Mouse (Mus musculus) ES-E14 (cell line): ENCODE results near the gene AW011738. TPM values are rescaled to one million over a fixed set of nuclear protein-coding genes. Genes with fewer than 3 reads are reported as not detected.

Experiments
- DNase-seq: peaks from one replicate; pipeline ENCODE4 v3.0.0-alpha.2; 2013; ENCODE audit warnings: low read depth, low spot score
- H3K27ac ChIP-seq: 2 replicates; pipeline ENCODE4 v1.5.1; 2012; ENCODE audit warnings: low read depth, mild to moderate bottlenecking, low read length, moderate library complexity, mixed read lengths; ENCODE audit not compliant: poor library complexity, insufficient read depth, severe bottlenecking
- H3K36me3 ChIP-seq: 2 replicates; pipeline ENCODE4 v1.6.1; 2012; ENCODE audit warnings: mild to moderate bottlenecking, low read length, moderate library complexity, mixed read lengths; ENCODE audit not compliant: control insufficient read depth, poor library complexity, insufficient read depth, severe bottlenecking
- H3K4me1 ChIP-seq, 2 experiments: fragments of 150-350 bp in 1 of 2; sonication (generic) in 1 of 2; 2 replicates each; pipeline ENCODE4 v1.6.1; 2012; ENCODE audit warnings: low read length in 2 of 2, mild to moderate bottlenecking in 1 of 2, mixed read lengths in 1 of 2; ENCODE audit not compliant: control insufficient read depth in 2 of 2, insufficient read depth in 2 of 2, poor library complexity in 1 of 2
- H3K4me3 ChIP-seq, 2 experiments: fragments of 150-350 bp in 1 of 2; sonication (generic) in 1 of 2; 2 replicates each; pipeline ENCODE4 v1.5.1; 2012; ENCODE audit warnings: low read length in 2 of 2, low read depth in 1 of 2, mild to moderate bottlenecking in 1 of 2, mixed read lengths in 1 of 2; ENCODE audit not compliant: insufficient read depth in 1 of 2, poor library complexity in 1 of 2, severe bottlenecking in 1 of 2
- H3K9ac ChIP-seq: 2 replicates; pipeline ENCODE4 v1.6.1; 2012; ENCODE audit warnings: low read depth, mild to moderate bottlenecking, low read length, mixed read lengths; ENCODE audit not compliant: poor library complexity, insufficient read depth, severe bottlenecking
- H3K9me3 ChIP-seq: fragments of 150-350 bp; sonication (generic); 2 replicates; pipeline ENCODE4 v1.6.1; 2012; ENCODE audit warnings: low read depth, mild to moderate bottlenecking, low read length; ENCODE audit not compliant: control insufficient read depth, insufficient read depth
- CHD2 ChIP-seq: IDR thresholded peaks from 2 replicates; pipeline ENCODE4 v1.6.1; 2014; ENCODE audit warnings: mild to moderate bottlenecking, low read depth, low read length, inconsistent platforms
- HCFC1 ChIP-seq: IDR thresholded peaks from 2 replicates; pipeline ENCODE4 v1.6.1; 2012; ENCODE audit warnings: low read length, inconsistent platforms, borderline replicate concordance; ENCODE audit not compliant: insufficient read depth
- MAFK ChIP-seq: IDR thresholded peaks from 2 replicates; pipeline ENCODE4 v1.6.1; 2014; ENCODE audit warnings: mild to moderate bottlenecking, low read depth, low read length, inconsistent platforms; ENCODE audit not compliant: insufficient read depth
- ZC3H11A ChIP-seq: IDR thresholded peaks from 2 replicates; pipeline ENCODE4 v1.6.1; 2012; ENCODE audit warnings: low read depth, mild to moderate bottlenecking, inconsistent platforms, low read length, borderline replicate concordance
- ZNF384 ChIP-seq: IDR thresholded peaks from 2 replicates; pipeline ENCODE4 v1.6.1; 2012; ENCODE audit warnings: low read depth, low read length, inconsistent platforms
- in situ Hi-C, 2 experiments: fragments of 600-800 bp; cut with MboI; formaldehyde crosslinking; loops; one replicate each; pipeline ENCODE4 v1.15.1; 2025; ENCODE audit warnings: low sequenced_read_pairs in 2 of 2, inconsistent platforms in 1 of 2; ENCODE audit not compliant: unreplicated experiment in 2 of 2
- total RNA-seq: library from RNA; depleted of rRNA; stranded (reverse); fragments of 300-350 nt; gene quantifications from 2 replicates; pipeline ENCODE4 v1.2.3, GENCODE M21; 2012

Gene AW011738
- total RNA-seq, 1 experiment: 0.27 TPM

- DNase-seq: peak; percentile 61
- peak overlapping the region; percentile 47 to 61 for H3K4me3 ChIP-seq
- no peak for TF ChIP-seq CHD2
- TF ChIP-seq MAFK: no peak
- no peak for TF ChIP-seq HCFC1
- TF ChIP-seq ZNF384: no peak
- no peak for TF ChIP-seq ZC3H11A
- H3K4me1 ChIP-seq: peaks cover 0 to 11% of the 10 kb centered on the region in 2 experiments; a peak in 1 of 4 replicates
- peak overlapping the region; percentile 25; the same call in 1 of the 2 replicates for H3K9ac ChIP-seq
- no peak overlapping the region for H3K27ac ChIP-seq
- no peaks in the 10 kb centered on the region for H3K9me3 ChIP-seq
- in situ Hi-C loops: no loop called here
- H3K36me3 ChIP-seq: peaks cover 32% of the 10 kb centered on the region
Measured at GRCm38 (mm10) chr4:156228393-156229024, 25.4 kb downstream of the AW011738 start.

- in situ Hi-C loops: no loop called here
- peak overlapping the region; percentile 48 for H3K9ac ChIP-seq
- no peak overlapping the region for H3K27ac ChIP-seq
- H3K4me1 ChIP-seq: peaks cover 0 to 11% of the 10 kb centered on the region in 2 experiments; a peak in 1 of 4 replicates
- no peaks in the 10 kb centered on the region; the same call in 1 of the 2 replicates for H3K9me3 ChIP-seq
- H3K4me3 ChIP-seq: peak overlapping the region; percentile 70 to 85
- DNase-seq: no peak
- TF ChIP-seq MAFK (no peak), HCFC1 (no peak), ZC3H11A (no peak), ZNF384 (no peak), CHD2 (no peak)
- peaks cover 47% of the 10 kb centered on the region for H3K36me3 ChIP-seq
Measured at GRCm38 (mm10) chr4:156234021-156234501, 31.0 kb downstream of the AW011738 start.

DNA sequence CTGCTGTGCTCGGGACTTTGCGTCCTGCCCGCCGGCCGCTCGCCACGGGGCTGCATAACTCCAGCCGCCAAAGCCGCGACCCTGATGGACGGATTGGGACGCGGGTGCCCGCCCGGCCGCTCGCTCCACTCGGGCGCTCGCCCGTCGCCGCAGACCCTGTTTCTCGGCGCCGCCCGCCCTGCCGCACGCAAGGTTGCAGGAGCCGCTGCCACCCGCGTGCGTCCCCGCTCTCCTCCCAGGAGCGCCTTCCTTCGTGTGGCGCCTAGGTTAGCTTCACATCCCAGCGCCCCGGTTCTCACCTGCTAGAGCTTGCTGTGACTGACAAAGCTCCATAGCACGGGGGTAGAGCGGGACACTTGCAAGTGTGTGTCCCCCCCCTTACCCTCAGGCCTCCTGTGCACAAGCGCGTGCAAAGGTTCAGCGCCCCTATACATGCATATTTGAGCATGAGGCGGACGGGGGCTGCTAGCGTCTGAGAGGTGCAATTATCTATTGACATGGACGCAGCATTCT is 31.7 kb downstream of the AW011738 start, which contains the start of gene Plekhn1:
Gene Plekhn1 (minus strand): TSS at position 157 of the 513 bp plus-strand sequence.
- peak; percentile 35 for DNase-seq
- H3K4me3 ChIP-seq: peak within 1 kb of the TSS; percentile 98
- TF ChIP-seq CHD2 (no peak), MAFK (no peak), ZC3H11A (no peak), ZNF384 (no peak), HCFC1 (no peak)
- peaks cover 53% of the 10 kb centered on the region for H3K36me3 ChIP-seq
- H3K9me3 ChIP-seq: no peaks in the 10 kb centered on the region; the same call in 1 of the 2 replicates
- in situ Hi-C loops: no loop called here
- peak within 1 kb of the TSS; percentile 85 for H3K9ac ChIP-seq
- no peak within 1 kb of the TSS for H3K27ac ChIP-seq
- peaks cover 0 to 11% of the 10 kb centered on the region in 2 experiments; a peak in 1 of 4 replicates for H3K4me1 ChIP-seq

DNA sequence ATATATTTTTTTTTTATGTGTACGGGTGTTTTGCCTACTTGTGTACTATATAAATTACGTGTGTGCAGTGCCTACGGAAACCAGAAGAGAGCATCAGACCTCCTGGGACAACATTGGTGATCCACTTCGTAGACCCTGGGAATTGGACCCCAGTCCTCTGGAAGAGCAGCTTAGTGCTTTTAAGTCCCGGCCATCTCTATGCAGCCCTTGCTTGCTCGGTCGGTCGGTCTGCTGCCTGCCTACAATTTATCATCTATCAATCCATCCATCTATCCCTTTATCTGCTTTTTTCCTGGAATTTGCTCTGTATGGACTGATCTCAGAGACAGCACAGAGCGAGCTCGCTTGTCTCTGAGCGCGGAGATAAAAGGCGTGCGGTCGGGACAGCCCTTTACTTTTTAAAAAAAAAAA is 32.3 kb downstream of the AW011738 start:
- DNase-seq: no peak
- H3K4me3 ChIP-seq: peak overlapping the region; percentile 98
- TF ChIP-seq MAFK (no peak), ZNF384 (no peak), ZC3H11A (no peak), HCFC1 (no peak), CHD2 (no peak)
- peak overlapping the region; percentile 76 for H3K9ac ChIP-seq
- H3K9me3 ChIP-seq: no peaks in the 10 kb centered on the region; the same call in 1 of the 2 replicates
- H3K27ac ChIP-seq: no peak overlapping the region
- in situ Hi-C loops: no loop called here
- H3K36me3 ChIP-seq: peaks cover 53% of the 10 kb centered on the region
- peaks cover 0 to 11% of the 10 kb centered on the region in 2 experiments; a peak in 1 of 4 replicates for H3K4me1 ChIP-seq
